Mouse (Mus musculus) stomach, postnatal 0 days (tissue): Measurements from ENCODE around the gene Chrd.

Source experiments
- CTCF ChIP-seq: IDR thresholded peaks from 2 replicates; pipeline ENCODE4 v1.5.1; 2016; ENCODE audit warnings: antibody characterized with exemption, low read depth, mild to moderate bottlenecking, moderate library complexity
- EP300 ChIP-seq: optimal IDR thresholded peaks from 2 replicates; pipeline ENCODE3; 2016; ENCODE audit warnings: antibody characterized with exemption

- TF ChIP-seq CTCF (no peak), EP300 (no peak)
Observed at GRCm38 (mm10) chr16:20779846-20780245, 46.9 kb downstream of the Chrd start.
